Mouse (Mus musculus) urinary bladder, postnatal 14 days (tissue): ENCODE measurements around the gene Relt.
"Not testable (repeated sequence)": the region's sequence is repeated elsewhere in the genome, so short reads cannot be mapped to it uniquely, and the experiment has no call there.

Experiments used
- DNase-seq: peaks from one replicate; pipeline ENCODE4 v3.0.0; 2021; ENCODE audit warnings: low spot score

Gene Relt

DNA sequence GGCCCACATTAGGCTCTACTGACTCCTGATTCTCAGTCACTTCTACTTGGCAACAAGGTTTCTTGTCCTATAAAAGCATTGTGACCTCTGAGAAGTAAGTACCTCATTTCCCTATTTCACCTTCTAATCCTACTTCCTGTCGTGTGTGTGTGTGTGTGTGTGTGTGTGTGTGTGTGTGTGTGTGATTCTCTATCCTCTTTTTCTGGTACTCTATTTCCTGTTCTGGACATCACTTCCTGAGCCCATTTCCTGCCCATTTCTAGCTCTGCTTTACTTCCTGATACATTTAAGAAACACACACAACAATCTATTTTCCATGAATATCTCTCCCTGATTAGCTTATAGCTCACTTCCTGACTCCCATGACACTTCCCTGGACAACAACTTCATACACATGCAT, 12.6 kb upstream of the Relt start:
- DNase-seq: no peak

DNA sequence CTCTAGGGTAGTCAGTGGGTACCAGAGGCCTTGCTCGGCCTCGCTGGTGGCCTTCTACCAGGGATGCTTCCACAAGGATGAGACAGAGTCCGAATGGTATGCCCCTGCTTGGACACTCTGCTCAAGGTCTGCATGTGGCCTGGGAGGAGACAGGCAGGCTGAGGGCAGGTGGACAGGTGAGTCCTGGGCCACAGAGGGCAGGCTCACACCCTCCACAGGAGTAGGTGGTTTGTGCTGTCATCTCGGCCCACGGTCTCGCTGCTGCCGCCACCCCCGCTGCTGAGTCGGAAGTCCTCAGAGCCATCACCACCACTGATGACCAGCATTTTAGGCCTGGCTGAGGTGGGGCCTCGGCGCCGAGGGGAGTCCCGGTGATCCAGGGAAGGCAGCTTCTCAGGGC, 10.0 kb upstream of the Relt start:
- DNase-seq: no peak

DNA sequence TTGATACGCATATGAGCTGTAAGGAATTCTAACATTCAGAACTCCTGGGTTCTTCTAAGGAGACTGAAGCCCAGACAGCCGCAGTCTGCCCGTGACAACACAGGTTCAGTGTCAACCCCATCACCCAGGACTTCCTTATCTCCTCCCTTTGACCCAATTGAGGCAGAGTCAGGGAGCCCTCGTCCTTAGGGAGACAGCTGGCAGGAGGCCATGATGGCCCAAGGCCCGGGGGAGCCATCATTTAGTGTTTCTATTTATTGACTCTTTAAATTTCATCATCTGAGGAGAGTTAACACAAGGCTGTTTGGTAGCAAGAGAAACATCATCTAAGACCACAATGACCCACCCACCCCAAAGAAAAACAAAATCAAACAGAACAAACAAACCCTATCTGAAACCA, 8.6 kb upstream of the Relt start:
- DNase-seq: no peak

DNA sequence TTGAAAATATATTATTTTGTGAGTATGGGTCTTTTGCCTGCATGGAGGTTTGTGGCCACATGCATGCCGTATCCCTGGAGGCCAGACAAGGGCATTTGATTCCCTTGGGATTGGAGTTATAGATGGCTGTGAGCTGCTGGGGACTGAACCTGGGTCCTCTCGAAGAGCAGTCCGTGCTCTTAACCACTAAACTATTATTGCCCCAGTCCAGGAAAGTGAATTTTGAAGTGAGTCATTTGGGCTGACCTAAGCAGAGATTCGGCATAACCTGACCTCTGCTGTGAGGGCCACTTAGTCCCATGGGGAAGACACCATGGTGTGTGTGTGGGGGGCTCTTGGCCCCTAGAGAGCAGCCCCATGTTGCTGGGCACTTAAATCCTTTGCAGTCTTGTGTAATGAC, 8.1 kb upstream of the Relt start:
- DNase-seq: no peak

DNA sequence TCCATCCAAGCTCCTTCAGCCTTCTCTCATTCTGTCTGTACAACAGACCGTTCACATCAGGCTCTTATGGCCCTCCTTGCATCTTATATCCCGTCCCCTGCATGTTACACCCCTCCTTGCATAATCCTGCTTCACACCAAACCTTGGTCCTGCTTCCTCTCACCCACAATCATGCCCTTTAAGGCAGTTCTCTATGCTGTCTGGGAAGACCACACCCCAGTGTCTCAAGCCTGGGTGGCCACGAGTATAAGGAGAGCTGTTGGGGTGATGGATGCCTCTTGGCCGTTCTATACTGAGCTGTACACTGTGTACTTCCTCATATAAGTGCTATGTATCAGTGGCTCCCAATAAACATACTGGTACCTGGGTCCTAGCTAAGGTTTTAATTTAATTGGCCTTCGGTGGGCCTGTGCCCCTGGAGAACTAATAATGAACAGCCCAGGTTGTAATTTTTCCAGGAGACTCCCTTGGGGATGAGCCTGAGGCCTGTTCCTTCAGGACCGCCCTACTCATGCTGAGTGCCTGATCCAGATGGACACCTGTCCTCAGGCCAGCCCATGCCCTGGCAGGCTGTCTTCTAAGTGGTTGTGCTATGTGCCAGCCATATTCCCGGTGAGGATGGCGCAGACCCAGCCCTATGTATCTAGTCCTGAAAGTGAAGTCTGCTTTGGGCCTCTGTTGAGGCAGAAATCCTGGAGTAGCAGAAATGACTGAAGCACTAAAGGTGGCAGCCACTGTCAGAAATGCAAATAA, 6.8 kb upstream of the Relt start:
- DNase-seq: no peak

DNA sequence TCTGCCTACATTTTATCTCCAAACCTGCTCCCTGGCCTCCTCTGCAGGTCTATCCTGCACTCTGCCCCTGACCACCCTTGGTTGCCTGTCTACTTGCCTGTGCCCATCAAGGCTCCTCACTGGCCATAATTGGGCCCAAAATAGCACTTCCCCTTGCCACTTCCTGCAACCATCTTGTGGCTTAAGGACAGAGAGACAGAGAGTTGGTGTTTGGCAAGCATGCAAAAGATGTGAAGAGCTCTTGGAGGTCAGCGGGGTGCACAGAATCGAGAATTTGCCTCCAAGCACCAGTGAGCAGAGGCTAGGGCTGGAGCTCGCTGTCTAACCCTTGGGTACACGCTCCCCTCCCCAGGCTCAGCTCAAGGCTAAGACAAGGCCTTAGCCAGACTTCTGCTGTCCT, 5.3 kb upstream of the Relt start:
- DNase-seq: no peak

DNA sequence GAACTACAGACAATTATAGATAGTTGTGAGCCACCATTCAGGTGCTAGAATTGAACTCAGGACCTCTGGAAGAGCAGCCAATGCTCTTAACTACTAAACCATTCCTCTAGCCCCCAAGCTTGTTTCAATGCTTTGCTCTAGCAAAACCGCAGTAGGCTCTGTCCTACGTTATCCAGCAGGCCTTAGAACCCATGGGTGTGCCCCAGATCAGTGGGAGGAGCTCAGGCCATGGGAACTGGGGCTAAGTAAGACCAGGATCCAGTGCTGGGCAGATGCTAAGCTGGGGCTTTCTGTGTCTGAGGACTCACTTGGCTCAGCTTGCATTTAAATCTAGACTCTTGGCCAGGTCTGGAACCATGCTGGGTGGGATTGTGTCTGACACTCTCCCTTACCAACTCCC, 4.3 kb upstream of the Relt start:
- no peak for DNase-seq

DNA sequence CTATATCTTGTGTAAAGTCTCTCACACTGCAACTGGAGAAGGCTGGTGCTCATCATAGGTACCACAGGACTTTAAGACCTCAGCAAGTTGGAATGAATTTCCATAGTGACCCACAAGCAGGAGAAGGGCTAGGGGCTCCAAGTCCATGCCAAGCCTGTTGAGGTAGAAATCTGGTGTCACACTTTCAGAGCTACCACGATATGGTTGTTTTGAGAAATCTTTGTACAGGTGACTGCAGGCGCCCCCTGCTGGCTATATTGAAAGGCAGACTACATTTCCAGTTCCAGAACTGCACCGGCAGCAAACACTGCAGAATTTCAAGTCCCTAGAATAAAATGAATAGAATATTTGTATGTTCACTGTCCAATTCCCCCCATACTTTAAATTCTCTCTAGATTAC, 3.4 kb upstream of the Relt start:
- DNase-seq: peak; percentile 68

DNA sequence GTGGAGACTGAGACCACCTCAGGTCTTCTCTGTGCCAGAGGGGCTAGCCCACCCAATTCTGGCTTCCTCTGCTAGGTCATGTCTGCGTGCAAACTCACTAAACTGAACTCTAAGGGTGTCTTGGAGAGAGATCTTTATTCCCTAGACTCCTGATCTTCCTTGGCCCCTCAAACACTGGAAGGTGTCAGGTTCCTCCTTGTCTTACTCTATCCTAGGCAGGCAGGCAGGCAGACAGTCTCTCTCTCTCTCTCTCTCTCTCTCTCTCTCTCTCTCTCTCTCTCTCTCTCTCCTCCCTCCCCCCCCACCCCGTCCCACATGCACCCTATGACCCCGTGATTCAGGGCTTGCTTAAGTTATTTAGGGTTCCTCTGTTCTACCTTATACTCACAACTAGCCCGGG, 893 bp downstream of the Relt start:
- no peak for DNase-seq

DNA sequence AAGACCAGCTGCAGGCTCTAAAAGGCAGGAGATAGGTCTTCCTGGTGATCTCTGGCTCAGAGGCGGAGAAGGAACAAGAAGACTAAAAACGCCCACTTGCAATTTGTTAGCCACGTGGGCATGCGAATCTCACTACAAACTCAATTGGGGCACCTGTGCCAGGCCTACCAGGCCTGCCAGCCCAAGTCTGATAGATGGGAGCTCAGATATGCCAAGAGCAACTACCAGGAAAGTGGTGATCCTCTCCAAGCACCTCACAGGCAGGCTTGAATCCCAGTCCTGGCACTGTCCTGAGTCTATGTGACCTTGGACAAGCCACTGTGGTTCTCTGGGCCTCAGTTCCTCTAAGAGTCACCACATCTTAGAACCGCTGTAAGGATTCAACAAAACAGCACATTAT, 2.0 kb downstream of the Relt start:
- no peak for DNase-seq

DNA sequence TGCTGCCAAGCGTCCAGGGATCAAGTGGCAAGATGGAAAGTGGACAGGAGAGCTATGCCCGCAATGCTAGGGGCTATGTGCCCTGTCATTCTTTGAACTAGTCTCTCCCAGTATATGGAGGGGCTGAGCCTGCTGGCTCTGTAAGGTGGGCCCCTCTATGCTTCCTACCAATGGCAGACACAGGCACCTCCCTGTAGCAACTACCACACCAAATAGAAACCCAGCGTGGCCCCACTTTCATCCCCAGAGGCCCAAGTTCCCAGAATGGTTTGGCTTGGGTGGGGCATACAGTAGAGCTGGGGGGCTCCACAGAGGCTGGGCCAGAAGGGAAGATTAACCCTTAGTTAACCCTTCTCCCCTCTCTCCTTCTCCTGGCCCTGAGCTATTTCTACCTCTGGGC, 2.8 kb downstream of the Relt start:
- no peak for DNase-seq

DNA sequence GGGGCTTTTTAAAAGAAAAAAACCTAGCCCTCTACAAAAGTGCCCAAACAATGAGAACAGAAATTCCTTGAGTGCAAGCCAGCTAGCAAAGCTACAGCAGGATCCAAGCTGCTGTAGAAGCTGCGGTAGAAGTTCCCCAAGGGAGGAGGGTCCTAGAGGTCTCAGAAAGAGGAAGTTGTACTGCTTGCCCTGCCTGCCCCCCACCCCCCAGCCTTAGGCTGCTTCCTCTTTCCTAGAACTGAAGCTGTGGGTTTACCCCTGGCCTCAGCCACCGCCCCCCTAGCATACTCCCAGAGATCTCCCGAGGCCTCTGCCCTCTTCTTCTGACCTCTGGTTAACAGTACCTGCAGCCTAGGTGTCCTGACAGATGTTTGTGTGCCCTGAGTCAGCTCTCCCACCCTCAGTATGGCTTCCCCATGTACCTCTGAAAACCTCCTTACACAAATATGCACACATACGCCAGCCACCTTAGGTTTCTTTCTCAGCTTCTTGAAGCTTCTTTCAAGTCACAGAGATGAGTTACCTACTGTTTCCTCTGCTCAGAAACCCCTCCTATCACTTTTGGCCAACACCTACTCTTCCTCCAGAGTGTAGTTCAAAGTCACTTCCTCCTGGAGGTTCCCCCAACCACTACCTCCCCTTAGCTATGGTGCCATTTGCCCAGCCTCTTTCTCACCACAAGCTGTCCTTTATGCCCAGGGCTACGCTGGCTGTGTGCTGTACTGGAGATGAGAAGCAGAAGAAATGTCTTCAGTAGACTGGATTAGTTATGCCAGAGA, 7.3 kb downstream of the Relt start:
- DNase-seq: no peak

DNA sequence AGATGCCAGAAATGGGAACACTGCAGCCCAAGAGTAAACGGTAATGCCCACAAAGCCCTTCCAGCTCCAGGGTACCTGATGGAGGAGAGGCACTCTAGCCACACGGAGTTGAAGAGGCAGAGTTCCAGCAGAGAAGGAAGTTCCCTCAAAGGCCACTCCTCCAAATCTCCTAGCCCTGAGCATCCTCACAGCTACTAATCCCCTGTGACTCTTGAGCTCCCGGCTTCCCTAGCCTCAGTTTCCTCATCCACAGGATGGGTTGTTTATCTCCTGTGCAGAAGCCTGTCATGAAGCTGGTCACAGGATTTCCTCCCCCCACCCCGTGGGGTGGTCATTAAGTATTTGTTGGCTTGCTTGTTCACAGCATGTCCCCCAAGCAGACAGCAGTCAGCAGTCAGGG, 7.9 kb downstream of the Relt start:
- DNase-seq: no peak

DNA sequence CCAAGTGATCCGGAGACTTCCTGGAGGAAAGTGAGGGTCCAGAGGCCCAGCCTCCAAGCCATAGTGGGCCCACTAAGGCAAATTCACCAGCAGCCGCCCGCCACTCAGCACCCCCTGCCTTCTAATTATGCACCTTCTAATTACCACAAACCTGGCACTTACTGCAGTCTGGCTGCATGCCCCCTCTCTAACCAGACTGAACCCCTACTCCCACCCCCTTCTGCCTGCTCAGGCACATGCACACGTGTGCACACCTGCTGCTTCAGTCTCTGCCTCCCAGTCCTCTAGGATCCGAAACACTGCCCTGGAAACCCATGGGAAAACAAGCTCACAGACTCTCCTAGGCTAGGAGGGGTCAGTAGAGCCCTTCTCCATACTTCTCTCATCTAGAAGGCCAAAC, 8.4 kb downstream of the Relt start:
- no peak for DNase-seq

DNA sequence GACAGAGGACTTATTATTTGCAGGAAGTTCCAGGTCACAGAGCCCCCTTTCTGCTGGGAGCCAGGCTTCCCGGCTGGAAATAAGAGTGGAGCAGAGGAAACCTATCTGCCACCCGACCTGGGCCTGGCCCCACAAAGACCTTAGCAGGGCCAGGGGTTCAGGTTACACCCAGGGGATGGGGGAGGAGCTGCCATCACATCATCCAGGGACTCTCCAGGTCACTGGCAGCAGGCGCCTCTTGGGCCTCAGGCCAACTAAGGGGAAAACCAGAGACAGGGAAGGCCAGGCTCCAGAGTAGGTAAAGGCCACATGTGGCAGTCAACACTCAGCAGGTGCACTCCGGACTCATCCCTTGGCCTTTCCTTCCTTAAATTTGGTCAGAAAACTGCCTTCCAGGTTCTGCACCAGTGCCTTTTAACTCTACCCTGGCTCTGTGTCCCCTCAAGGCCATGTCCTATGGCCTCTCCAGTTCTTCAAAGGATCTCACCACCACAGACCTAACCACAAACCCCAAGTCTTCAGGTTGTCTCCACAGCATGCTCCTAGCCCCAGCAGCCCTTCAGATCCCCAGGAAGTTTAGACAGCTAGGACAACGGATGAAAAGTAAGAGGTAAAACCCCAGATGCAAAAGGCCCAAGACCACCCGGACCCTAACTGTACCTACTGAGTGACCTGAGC, 9.0 kb downstream of the Relt start:
- DNase-seq: no peak

DNA sequence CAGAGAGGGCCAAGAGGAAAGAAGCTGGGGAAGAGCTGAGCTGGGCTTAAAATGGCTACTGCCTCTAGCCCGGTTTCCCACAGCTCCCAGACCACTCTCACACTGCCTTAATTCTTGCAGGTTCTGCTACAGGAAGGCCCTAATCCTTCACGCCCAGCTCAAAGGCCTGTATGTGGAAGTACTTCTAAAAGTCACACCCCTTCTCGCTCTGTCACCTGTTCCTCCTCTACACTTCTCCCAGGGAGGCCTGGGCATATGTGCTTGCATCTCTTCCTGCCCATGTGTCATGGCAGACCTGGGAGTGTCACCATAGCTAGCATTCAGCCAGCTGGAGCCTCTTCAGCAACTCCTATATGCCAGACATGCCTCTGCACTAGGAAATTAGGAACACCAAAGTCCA, 9.8 kb downstream of the Relt start:
- DNase-seq: no peak

DNA sequence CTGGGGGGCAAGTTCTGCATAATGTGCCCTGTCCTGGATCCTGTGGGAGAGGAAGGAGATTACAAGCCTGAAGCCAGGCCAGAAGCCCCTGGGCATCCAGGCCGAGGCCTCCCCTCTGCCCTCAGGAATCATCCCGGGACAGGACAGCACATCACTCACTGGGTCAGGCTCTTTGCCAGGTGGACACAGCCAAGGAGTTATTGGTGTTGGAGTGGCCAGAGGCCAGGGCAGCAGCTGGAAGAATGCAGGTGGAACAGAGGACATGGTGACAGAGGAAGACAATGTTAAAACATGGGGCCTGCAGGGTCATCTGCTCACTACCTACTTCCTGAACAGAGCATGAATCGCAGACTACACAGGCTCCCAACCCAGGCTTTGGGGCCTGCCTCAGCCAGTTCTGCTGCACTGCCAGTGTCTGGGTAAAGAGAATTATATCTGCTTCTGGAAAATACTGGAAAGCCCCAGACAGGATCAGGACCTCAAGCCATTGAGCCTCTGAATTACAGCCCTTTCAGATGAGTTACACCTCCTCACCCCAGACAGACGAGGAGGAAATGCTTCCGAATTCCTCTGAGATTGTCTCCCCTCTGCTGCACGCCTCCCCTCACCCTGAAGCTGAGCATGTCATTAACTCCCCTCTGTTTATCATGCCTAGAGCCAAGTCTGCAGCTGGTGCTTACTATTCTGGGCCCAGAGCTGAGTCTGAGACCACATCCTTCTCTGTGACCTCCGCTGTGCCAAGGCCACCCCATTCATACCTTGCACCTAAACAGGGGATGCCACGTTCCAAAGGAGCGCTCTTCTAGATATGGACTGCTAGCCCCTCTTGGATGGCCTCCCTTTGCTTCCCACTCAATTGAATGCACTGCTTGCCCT, 11.5 kb downstream of the Relt start:
- no peak for DNase-seq

DNA sequence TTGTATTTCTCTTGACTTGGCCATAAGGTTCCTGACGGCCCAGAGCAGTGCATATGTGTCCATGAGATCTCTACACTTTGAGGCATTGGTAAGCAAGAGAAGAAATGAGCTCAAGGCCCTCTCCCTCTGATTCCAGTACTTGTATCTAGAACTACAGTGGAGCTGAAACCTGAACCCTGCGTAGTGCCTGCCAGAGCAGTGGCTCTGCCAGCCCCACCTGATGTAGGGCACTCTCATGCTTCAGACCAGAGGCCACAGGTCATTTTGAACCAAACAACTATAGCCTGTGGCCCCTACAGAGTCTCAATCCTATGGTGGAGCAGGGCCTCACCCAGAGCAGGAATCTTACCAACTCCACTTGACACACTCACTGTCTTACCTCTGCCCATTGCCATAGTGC, 13.7 kb downstream of the Relt start:
- no peak for DNase-seq

DNA sequence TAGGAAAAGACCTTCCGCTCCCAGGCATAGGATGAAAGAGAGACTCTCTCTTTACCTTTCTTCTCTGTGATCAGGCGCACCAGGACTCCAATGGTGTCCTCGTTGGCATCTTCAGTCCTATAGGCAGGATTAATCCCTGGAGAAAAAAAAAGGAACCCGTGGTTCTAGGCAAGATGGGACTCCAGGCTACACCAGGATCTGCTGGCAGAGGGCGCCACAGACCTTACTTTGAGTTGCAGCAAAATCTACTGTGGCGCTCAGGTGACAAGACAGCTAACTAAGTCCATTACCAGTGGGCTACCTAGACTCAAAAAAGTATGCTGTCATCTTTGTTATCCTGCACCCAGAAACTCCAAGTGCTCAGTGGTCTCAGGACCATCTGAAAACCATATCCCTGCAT, 14.5 kb downstream of the Relt start:
- DNase-seq: peak; percentile 73

DNA sequence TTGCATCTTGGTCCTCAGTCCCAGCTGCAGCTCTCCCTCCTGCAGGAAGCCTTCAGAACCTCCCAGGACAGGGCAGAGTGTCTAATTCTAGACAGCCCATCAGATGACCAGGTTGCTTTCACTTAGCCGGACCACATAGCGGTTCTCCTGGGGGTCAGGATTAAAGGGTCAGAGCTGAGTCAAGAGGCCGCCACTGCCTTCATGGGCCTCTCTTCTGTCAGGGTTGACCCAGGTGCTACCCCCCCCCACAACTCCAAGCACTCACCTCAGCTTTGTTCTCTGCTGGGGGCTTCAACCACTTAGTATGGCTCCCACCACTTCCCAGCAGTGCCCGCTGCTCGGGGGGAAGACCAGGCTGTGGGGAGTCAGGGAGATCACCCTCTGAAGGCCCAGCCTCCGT, 16.1 kb downstream of the Relt start:
- no peak for DNase-seq

DNA sequence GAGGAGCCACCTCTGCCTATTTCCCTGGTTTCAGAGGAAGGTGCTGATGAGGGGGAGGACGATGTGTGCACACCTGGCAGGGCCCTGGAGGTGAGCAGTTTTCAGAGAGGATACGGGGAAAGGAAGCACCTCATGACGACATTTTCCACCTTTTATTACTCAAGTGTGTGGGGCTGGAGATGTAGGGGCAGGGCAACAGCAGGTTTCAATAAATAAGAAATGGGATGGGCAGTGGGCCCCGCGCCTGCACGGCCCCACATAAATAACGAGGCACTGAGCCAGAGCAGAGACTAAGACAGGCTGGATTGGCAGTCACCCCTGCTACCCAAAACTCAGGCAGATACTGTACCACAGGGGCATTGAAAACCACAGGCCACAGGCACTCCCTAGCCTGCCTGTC, 17.2 kb downstream of the Relt start:
- DNase-seq: not testable (repeated sequence)

DNA sequence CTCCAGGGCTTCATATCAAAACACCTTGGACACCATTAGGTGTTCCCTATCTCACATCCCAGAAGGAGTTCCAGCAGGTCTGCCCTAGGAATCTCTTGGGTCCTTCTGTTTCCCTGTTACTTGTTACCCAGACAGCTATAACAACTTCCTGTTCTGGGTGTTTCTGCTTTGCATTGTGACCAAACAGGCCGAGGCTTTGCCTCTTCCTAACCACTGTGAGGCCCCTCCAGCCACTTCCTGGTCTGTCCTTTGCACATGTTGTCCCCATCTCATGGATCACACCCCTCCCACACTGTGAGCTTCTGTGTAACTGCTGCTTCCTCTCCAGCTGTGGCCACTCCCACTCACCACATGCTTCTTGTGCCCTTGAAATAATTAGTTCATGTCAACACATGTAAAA, 17.8 kb downstream of the Relt start:
- peak; percentile 50 for DNase-seq
